Mouse (Mus musculus) neural tube, embryonic 11.5 days (tissue): ENCODE measurements around the gene Mcoln3. TPM values are rescaled to one million over a fixed set of nuclear protein-coding genes. Genes with fewer than 3 reads are reported as not detected.
A peak's percentile ranks its signal among the peaks of the same experiment; 100 is the strongest.

Experiments
- ATAC-seq: fragments of 200-750 bp; cut with Nextera tagmentation; 2 replicates; pipeline ENCODE4 v1.8.0; 2017; ENCODE audit warnings: moderate number of reproducible peaks, mild to moderate bottlenecking, moderate TSS enrichment, moderate library complexity; ENCODE audit not compliant: insufficient read depth, low FRiP score, low TSS enrichment
- DNase-seq: peaks from one replicate; pipeline ENCODE4 v3.0.0-alpha.2; 2015; ENCODE audit warnings: low spot score
- H3K27ac ChIP-seq: fragments of 300-500 bp; sonication (generic); 2 replicates; pipeline ENCODE4 v1.5.1; 2014; ENCODE audit warnings: low read depth, mild to moderate bottlenecking, low read length
- H3K27me3 ChIP-seq: fragments of 300-500 bp; sonication (generic); 2 replicates; pipeline ENCODE4 v1.6.1; 2014; ENCODE audit warnings: mild to moderate bottlenecking, low read length, mixed read lengths; ENCODE audit not compliant: control insufficient read depth, insufficient read depth
- H3K36me3 ChIP-seq: fragments of 300-500 bp; sonication (generic); 2 replicates; pipeline ENCODE4 v1.6.1; 2014; ENCODE audit warnings: mild to moderate bottlenecking, low read length, moderate library complexity, mixed read lengths; ENCODE audit not compliant: control insufficient read depth, insufficient read depth
- H3K4me1 ChIP-seq: fragments of 300-500 bp; sonication (generic); 2 replicates; pipeline ENCODE4 v1.6.1; 2014; ENCODE audit warnings: low read length, mixed read lengths; ENCODE audit not compliant: control insufficient read depth, insufficient read depth
- H3K4me2 ChIP-seq: fragments of 300-500 bp; sonication (generic); 2 replicates; pipeline ENCODE4 v1.6.1; 2014; ENCODE audit warnings: low read depth, mild to moderate bottlenecking, moderate library complexity
- H3K4me3 ChIP-seq: fragments of 300-500 bp; sonication (generic); 2 replicates; pipeline ENCODE4 v1.5.1; 2014; ENCODE audit warnings: low read depth, low read length
- H3K9ac ChIP-seq: fragments of 300-500 bp; sonication (generic); 2 replicates; pipeline ENCODE4 v1.6.1; 2014; ENCODE audit warnings: mild to moderate bottlenecking, low read length
- H3K9me3 ChIP-seq: fragments of 300-500 bp; sonication (generic); 2 replicates; pipeline ENCODE4 v1.6.1; 2016; ENCODE audit warnings: low read length; ENCODE audit not compliant: control insufficient read depth
- WGBS: fragments of 180-500 bp; shearing (Covaris S2); extraction: QIAGEN DNeasy Blood & Tissue Kit; methylation state at CpG from one replicate; pipeline ENCODE4 v1.1.7; 2014; 5-methylcytosine and 5-hydroxymethylcytosine counted together
- polyA plus RNA-seq: library from polyadenylated mRNA; unstranded; fragments of >200 nt; fragmentation: Nextera tagmentation; extraction: Ambion mirVana; gene quantifications from 2 replicates; pipeline ENCODE4 v1.2.1, GENCODE M21; 2014

Gene Mcoln3
- polyA plus RNA-seq, 1 experiment from 2014 or later: 4.1 TPM

DNA sequence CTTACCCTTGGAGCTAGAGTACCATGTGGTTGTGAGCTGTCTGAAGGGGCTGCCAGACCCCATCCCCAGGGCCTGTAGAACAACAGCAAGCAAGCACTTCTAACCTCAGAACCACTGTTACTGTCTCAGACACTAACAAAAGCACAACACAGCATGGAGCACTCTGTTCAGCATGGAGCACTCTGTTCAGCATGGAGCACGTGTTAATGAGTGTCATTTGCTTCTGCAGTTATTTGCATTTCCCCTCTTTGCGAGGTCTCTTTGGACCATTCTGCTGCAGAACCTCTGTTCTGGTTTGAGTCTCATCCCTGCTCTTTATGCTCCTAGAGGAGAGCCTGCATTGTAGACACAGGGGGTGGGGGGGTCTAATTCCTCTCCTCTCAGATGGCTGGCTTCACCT is 35.7 kb downstream of the Mcoln3 start:
- H3K9me3 ChIP-seq: no peaks in the 10 kb centered on the region
- H3K27me3 ChIP-seq: peaks cover 5% of the 10 kb centered on the region; the same call in 1 of the 2 replicates
- no peak overlapping the region for H3K4me2 ChIP-seq
- no peaks in the 10 kb centered on the region for H3K36me3 ChIP-seq
- no peak overlapping the region for H3K4me3 ChIP-seq
- ATAC-seq (no peak), DNase-seq (no peak)
- H3K4me1 ChIP-seq: peaks cover 10% of the 10 kb centered on the region; the same call in 1 of the 2 replicates
- 73% methylated on average over 2 of the region's 2 CpGs for WGBS
- H3K9ac ChIP-seq: no peak overlapping the region
- no peak overlapping the region for H3K27ac ChIP-seq

DNA sequence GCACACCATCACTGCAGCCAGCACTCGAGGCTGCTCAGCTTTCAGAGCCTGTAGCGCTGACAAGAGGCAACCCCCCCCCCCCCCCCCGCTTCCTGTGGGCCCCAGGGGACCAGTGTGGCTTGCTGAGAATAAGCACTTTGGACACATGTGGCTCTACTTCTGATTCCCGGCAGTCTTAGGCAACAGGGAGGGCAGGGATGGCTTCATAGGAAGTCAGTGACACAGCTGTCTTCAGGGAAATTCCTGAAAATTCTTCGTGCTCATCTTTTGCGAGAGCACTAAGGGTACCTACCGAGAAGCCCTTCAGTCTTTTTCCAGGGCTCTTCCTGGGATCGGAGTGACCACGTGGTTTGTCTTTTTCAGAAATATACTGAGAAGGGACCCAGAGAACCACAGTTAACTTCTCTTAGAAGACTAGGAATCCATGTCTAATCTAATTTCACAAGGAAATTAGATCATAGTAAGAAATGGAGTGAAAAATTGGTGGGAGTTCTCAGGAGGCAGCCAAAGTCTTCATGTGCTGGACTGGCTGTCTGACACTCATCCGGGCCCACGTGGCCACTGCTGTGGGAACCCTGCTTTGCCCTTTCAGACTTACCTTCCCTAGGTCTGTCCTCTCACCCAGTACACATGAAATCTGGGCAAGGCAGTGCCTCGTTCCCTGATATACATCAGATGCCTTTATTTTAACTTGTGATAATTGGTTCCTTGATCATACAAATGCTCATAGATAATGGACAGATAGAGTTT is 36.8 kb downstream of the Mcoln3 start:
- DNase-seq (peak; percentile 59), ATAC-seq (no peak)
- Histone ChIP-seq H3K36me3 (no peaks in the 10 kb centered on the region), H3K4me3 (no peak overlapping the region), H3K27me3 (peaks cover 5% of the 10 kb centered on the region; the same call in 1 of the 2 replicates), H3K4me1 (peaks cover 10% of the 10 kb centered on the region; the same call in 1 of the 2 replicates), H3K27ac (no peak overlapping the region), H3K9ac (no peak overlapping the region), H3K9me3 (no peaks in the 10 kb centered on the region), H3K4me2 (no peak overlapping the region)
- WGBS: 35% methylated on average over 11 of the region's 12 CpGs

DNA sequence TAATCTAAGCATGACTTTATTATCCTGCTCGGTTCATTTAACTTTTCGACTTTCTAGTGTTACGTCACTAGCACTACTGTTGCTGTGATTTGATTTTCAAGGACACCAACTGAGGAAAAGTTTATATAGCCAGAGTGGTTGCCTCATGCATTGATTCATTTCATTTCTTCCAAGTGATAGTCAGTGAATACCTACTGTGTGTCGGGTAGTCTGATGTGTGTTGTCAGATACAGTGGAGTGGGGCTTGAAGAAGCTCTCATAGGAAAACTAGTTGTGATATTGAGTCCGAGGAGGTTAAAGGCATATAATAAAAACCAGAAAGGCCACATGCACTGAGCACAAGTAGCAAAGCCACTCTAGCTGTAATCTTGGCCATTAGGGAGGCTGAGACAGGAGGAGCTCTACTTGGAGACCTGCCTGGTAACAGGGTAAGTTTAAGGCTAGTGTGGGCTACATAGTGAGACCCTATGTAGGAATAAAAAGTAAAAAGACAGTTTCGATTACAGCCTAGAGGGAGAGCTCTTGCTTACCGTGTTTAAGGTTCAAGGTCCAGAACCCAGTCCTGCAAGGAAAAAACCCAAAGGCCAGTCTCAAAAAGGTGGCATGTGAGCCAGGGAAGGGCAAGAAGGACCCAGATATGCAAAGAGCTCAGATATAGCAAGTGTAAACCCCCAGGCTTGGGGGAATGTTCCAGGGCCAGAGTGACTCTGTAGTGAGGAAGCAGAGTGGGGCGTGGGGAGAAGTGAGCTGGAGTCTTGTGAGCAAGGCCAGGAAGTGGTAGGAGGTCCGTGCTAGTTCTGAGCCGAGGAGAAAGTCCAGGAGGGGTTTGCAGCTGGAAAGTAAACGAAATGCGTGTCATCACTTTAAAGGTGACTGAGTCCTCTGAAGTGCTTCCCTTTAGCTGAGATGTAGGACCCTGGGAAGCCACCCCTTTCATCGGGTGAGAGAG is 38.7 kb downstream of the Mcoln3 start:
- Histone ChIP-seq H3K27ac (no peak overlapping the region), H3K4me1 (peaks cover 5% of the 10 kb centered on the region; the same call in 1 of the 2 replicates), H3K9me3 (no peaks in the 10 kb centered on the region), H3K4me3 (no peak overlapping the region), H3K9ac (no peak overlapping the region), H3K27me3 (peaks cover 3% of the 10 kb centered on the region; the same call in 1 of the 2 replicates), H3K4me2 (no peak overlapping the region), H3K36me3 (no peaks in the 10 kb centered on the region)
- 80% methylated on average over 13 of the region's 13 CpGs for WGBS
- ATAC-seq (no peak), DNase-seq (no peak)

DNA sequence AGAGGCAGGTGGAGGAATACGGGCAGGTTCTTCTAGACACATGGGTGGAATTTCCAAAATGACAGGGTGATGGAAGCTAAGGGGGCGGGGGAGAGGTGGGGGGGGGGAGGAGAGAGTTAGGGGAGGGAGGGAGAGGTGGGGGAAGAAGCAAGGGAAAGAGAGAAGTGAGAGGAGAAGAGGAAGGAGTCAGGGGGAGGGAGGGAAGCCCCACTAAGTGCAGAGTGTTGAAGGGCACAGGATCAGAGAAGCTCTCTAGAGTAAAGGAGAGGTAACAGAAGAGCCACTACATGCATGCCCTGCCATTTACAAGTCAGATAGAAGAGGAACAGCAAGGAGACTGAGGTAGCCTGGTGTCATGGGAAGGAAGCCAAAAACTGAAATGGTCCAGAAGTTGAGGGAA is 39.6 kb downstream of the Mcoln3 start:
- 87% methylated on average over 2 of the region's 2 CpGs for WGBS
- H3K27me3 ChIP-seq: no peaks in the 10 kb centered on the region
- no peak overlapping the region for H3K27ac ChIP-seq
- no peak overlapping the region for H3K4me2 ChIP-seq
- H3K9me3 ChIP-seq: no peaks in the 10 kb centered on the region
- no peak overlapping the region for H3K9ac ChIP-seq
- DNase-seq (no peak), ATAC-seq (no peak)
- H3K36me3 ChIP-seq: no peaks in the 10 kb centered on the region
- peaks cover 5% of the 10 kb centered on the region; the same call in 1 of the 2 replicates for H3K4me1 ChIP-seq
- H3K4me3 ChIP-seq: no peak overlapping the region

DNA sequence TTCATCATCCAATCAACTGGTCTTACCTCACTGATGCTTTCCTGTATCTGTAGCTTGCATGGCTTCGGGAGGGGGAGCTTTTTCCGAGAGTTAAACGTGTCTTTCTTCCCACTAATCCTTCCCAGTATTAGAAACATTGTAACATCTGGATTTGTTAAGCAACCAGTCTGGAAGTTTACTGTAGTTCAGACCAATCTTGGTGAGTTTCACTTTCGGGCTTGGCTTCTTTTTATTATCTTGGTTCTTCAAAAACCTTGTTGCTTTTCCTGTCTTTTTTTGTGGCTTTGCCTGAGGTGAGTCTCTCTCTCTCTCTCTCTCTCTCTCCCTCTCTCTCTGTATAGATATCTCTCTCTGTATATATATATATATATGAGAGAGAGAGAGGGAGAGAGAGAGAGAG is 40.8 kb downstream of the Mcoln3 start:
- H3K4me1 ChIP-seq: peaks cover 5% of the 10 kb centered on the region; the same call in 1 of the 2 replicates
- H3K27me3 ChIP-seq: no peaks in the 10 kb centered on the region
- H3K9ac ChIP-seq: no peak overlapping the region
- H3K27ac ChIP-seq: no peak overlapping the region
- H3K9me3 ChIP-seq: no peaks in the 10 kb centered on the region
- no peak overlapping the region for H3K4me3 ChIP-seq
- 87% methylated on average over 4 of the region's 4 CpGs for WGBS
- H3K4me2 ChIP-seq: no peak overlapping the region
- no peak for DNase-seq
- no peak for ATAC-seq
- no peaks in the 10 kb centered on the region for H3K36me3 ChIP-seq

DNA sequence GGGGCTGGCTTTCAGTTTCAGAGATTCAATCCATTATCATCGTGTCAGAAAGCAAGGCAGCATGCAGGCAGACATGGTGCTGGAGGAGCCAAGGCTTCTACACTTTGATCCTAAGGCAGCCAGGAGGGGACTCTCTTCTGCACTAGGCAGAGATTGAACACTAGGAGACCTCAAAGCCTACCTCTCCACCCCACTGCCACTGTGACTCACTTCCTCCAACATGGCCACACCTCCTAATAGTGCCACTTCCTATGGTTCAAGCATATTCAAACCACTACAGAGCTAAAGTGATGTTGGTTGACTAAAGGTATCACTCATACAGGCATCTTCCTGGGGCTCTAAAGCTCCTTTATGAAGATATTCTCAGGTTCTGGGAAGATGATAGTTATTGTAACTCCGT is 42.1 kb downstream of the Mcoln3 start:
- Histone ChIP-seq H3K9ac (no peak overlapping the region), H3K9me3 (no peaks in the 10 kb centered on the region), H3K27me3 (no peaks in the 10 kb centered on the region), H3K36me3 (no peaks in the 10 kb centered on the region), H3K4me3 (no peak overlapping the region), H3K4me2 (no peak overlapping the region), H3K4me1 (no peaks in the 10 kb centered on the region), H3K27ac (no peak overlapping the region)
- DNase-seq: no peak
- WGBS: 95% methylated on average over 2 of the region's 2 CpGs
- no peak for ATAC-seq

DNA sequence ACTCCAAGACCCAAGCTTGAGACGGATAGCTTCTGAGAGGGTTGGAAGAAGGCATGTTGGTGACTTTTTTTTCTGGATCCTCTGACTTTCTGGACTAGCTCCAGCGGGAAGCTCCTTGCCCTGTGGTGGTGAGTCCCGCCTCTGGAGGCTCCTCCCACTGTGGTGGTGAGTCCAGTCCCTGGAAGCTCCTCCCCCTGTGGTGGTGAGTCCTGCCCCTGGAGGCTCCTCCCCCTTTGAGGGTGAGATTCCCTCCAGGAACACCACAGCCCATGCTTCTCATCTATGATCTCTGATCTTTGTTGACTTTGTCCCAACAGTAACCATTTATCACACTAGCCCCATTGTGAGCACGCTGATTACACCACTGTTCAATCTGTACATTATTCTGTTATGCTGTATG is 44.9 kb downstream of the Mcoln3 start:
- Histone ChIP-seq H3K4me1 (no peaks in the 10 kb centered on the region), H3K27ac (no peak overlapping the region), H3K9ac (no peak overlapping the region), H3K4me2 (no peak overlapping the region), H3K36me3 (no peaks in the 10 kb centered on the region), H3K4me3 (no peak overlapping the region), H3K27me3 (no peaks in the 10 kb centered on the region), H3K9me3 (no peaks in the 10 kb centered on the region)
- DNase-seq (no peak), ATAC-seq (no peak)
- WGBS: 85% methylated on average over 4 of the region's 4 CpGs

DNA sequence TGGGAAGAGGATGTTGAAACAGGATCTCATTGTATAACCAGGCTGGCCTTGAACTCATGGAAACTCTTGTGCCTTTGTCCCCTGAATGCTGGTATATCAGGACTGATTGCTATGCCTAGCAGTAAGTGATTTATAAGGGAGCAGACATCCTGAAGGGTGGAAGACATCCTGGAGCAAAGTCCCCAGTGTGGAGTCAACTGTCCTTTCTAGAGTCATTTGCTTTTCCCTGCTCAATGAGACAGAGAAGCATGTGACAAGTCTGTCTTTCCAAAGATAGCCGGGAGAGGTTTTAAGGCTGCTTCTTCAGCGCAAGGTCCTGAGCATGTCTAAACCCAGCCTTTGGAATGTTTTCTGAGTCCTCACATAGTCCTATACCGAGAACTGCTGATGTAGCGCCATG is 52.1 kb downstream of the Mcoln3 start:
- H3K4me3 ChIP-seq: no peak overlapping the region
- no peak overlapping the region for H3K27ac ChIP-seq
- H3K4me2 ChIP-seq: no peak overlapping the region
- DNase-seq (no peak), ATAC-seq (no peak)
- 85% methylated on average over 4 of the region's 4 CpGs for WGBS
- no peaks in the 10 kb centered on the region for H3K27me3 ChIP-seq
- H3K9me3 ChIP-seq: no peaks in the 10 kb centered on the region
- no peak overlapping the region for H3K9ac ChIP-seq
- no peaks in the 10 kb centered on the region for H3K4me1 ChIP-seq
- H3K36me3 ChIP-seq: no peaks in the 10 kb centered on the region
